9 mouse cellular contexts compared by ENCODE assay signal in genomic region chr1:170588353-170588752, GRCm38 (mm10). TPM values are rescaled to one million over a fixed set of nuclear protein-coding genes. Genes with fewer than 3 reads are reported as not detected.
DNase-seq lines count a peak whose midpoint lies in the region; ATAC-seq and TF ChIP-seq lines count a peak whose summit lies in the region.
"Had no signal": no experiment of that assay in that cellular context is flagged by ENCODE, and none has a peak within 500 bp of the region (broad histone marks: within the 10 kb centered on the region; RNA-seq: fewer than 3 reads in every experiment).

No protein-coding gene starts in this region.

- 22% methylated on average over 6 of the region's 6 CpGs for WGBS in liver, adult 2 months
- 22% methylated on average over 6 of the region's 6 CpGs for WGBS in heart, embryonic 13.5 days

- TF ChIP-seq CTCF in liver, adult 2 months (IDR thresholded peaks at IDR 0.05; ENCODE audit: low read depth, low read length) = no peak

- peak overlapping the region; percentile 96 for H3K4me2 ChIP-seq in heart, embryonic 13.5 days

- H3K27me3 ChIP-seq in liver, adult 2 months (ENCODE audit: control insufficient read depth, insufficient read depth, low read length) = no peaks in the 10 kb centered on the region
- H3K27me3 ChIP-seq in heart, embryonic 13.5 days (replicated peaks) = no peaks in the 10 kb centered on the region

- peak overlapping the region; percentile 34; the same call in 1 of the 2 replicates for H3K9ac ChIP-seq in liver, adult 2 months (ENCODE audit: low read depth, low read length)
- H3K9ac ChIP-seq in heart, embryonic 13.5 days = peak overlapping the region; percentile 97

- peaks cover 6% of the 10 kb centered on the region for H3K4me1 ChIP-seq in liver, adult 2 months (ENCODE audit: control insufficient read depth, insufficient read depth, low read length)
- H3K4me1 ChIP-seq in heart, embryonic 13.5 days = peaks cover 33% of the 10 kb centered on the region

- ATAC-seq in heart, embryonic 13.5 days (ENCODE audit: extremely low read depth, insufficient number of reproducible peaks, low FRiP score, low TSS enrichment) = no peak

- no peaks in the 10 kb centered on the region for H3K36me3 ChIP-seq in liver, adult 2 months (ENCODE audit: control insufficient read depth, insufficient read depth, low read length)
- peaks cover 22% of the 10 kb centered on the region for H3K36me3 ChIP-seq in heart, embryonic 13.5 days
- H3K36me3 ChIP-seq: G1E had no signal

- H3K27ac ChIP-seq in liver, adult 2 months (replicated peaks; ENCODE audit: insufficient read depth, low read depth, low read length) = peak overlapping the region; percentile 40
- H3K27ac ChIP-seq in heart, embryonic 13.5 days (replicated peaks) = no peak overlapping the region; the same call in 1 of the 2 replicates

- no peaks in the 10 kb centered on the region for H3K9me3 ChIP-seq in heart, embryonic 13.5 days

- TF ChIP-seq POLR2A in liver, adult 2 months (IDR thresholded peaks at IDR 0.05; ENCODE audit: extremely low read depth, insufficient read depth, low read length) = no peak

- peaks cover 9% of the 10 kb centered on the region for H3K79me2 ChIP-seq in liver, adult 2 months (ENCODE audit: control insufficient read depth, insufficient read depth, low read length)

- H3K4me3 ChIP-seq in liver, adult 2 months (ENCODE audit: insufficient read depth, low read depth, low read length) = peak overlapping the region; percentile 18; the same call in 1 of the 2 replicates
- H3K4me3 ChIP-seq in heart, embryonic 13.5 days = peak overlapping the region; percentile 95

- DNase-seq in liver, adult 2 months (ENCODE audit: extremely low read depth, low read depth, low spot score) = peak; percentile 56
- no peak for DNase-seq in liver
- peak; percentile 70 for DNase-seq in kidney, postnatal 10 days
- DNase-seq in neural tube, embryonic 10.5 days (ENCODE audit: extremely low spot score, low spot score) = peak; percentile 31
- DNase-seq in layer of hippocampus, postnatal 10 days (ENCODE audit: low spot score in 2 of 2) = no peak
- no peak for DNase-seq in thymus, adult 18-20 months
- DNase-seq in left cerebral cortex, adult 9 months (ENCODE audit: low spot score in 2 of 2) = no peak

RNA-seq across cellular contexts. Expression of gene Nos1ap, which starts 1.3 kb away (rescaled TPM):
- total RNA-seq in liver, adult 2 months (2014; rRNA removed) = 1.8 and 3.2 TPM in 2 replicates
- 3.1 and 6.7 TPM in 2 replicates for polyA plus RNA-seq in liver, adult 2 months (2012; rRNA removed)
- polyA plus RNA-seq in heart, embryonic 13.5 days (2015; fragmentation: Nextera tagmentation; extraction: Ambion mirVana) = 17.9 and 21.2 TPM in 2 replicates
- 10 to 100 TPM; 83.9 to 88.5 TPM for total RNA-seq in layer of hippocampus, postnatal 10 days (2021)

RNA-seq across cellular contexts. Expression of gene Olfml2b, which starts 56.0 kb away (rescaled TPM):
- 0.37 and 0.67 TPM in 2 replicates for total RNA-seq in liver, adult 2 months (2014; rRNA removed)
- polyA plus RNA-seq in liver, adult 2 months (2012; rRNA removed) = 0.44 and 0.46 TPM in 2 replicates
- polyA plus RNA-seq in heart, embryonic 13.5 days (2015; fragmentation: Nextera tagmentation; extraction: Ambion mirVana) = 35.8 and 38.4 TPM in 2 replicates
- 10 to 100 TPM; 21.7 to 25.0 TPM for total RNA-seq in layer of hippocampus, postnatal 10 days (2021)
- polyA plus RNA-seq: G1E had no signal

Comparison
In these comparisons a context has a peak if more than half of its experiments do, and no peak if none do; other contexts are left out.
1. DNase-seq: peak in liver, adult 2 months (single experiment), kidney, postnatal 10 days (single experiment) and neural tube, embryonic 10.5 days (single experiment); none in liver (single experiment), layer of hippocampus, postnatal 10 days (0 of 2), thymus, adult 18-20 months (0 of 2) and left cerebral cortex, adult 9 months (0 of 2).
2. RNA of gene Nos1ap, which starts 1.3 kb away (total RNA-seq): 83.9 to 88.5 TPM in layer of hippocampus, postnatal 10 days; 1.8 to 3.2 TPM in liver, adult 2 months; every median in the first group is over 10 times any median in the second.
3. RNA of gene Olfml2b, which starts 56.0 kb away (total RNA-seq): 21.7 to 25.0 TPM in layer of hippocampus, postnatal 10 days; 0.37 to 0.67 TPM in liver, adult 2 months; every median in the first group is over 10 times any median in the second.